Mouse (Mus musculus) midbrain, embryonic 11.5 days (tissue): Measurements from ENCODE around the gene Slc4a11. TPM values are rescaled to one million over a fixed set of nuclear protein-coding genes. Genes with fewer than 3 reads are reported as not detected.

Experiments used
- polyA plus RNA-seq: library from polyadenylated mRNA; unstranded; fragments of >200 nt; fragmentation: Nextera tagmentation; extraction: Ambion mirVana; gene quantifications from 2 replicates; pipeline ENCODE4 v1.2.1, GENCODE M21; 2014

The Slc4a11 gene
- polyA plus RNA-seq, 1 experiment from 2014 or later, result 0.42 TPM

Other genes with a start within 250 kb of the Slc4a11 start
- gene Ptpra, start 247.2 kb downstream of the Slc4a11 start, polyA plus RNA-seq, result 109 and 111 TPM in 2 replicates
- 75.2 and 78.6 TPM in 2 replicates for gene Mrps26, start 133.8 kb downstream of the Slc4a11 start, polyA plus RNA-seq
- not detected in 2 replicates for gene Oxt, start 121.3 kb downstream of the Slc4a11 start, polyA plus RNA-seq
- gene Avp, start 115.0 kb downstream of the Slc4a11 start, polyA plus RNA-seq, result not detected in 2 replicates
- 19.7 and 23.3 TPM in 2 replicates for gene Fastkd5, start 67.5 kb downstream of the Slc4a11 start, polyA plus RNA-seq
- gene Ubox5, start 67.5 kb downstream of the Slc4a11 start, polyA plus RNA-seq, result 16.6 and 18.4 TPM in 2 replicates
- gene Lzts3, start 54.7 kb downstream of the Slc4a11 start, polyA plus RNA-seq, result 1.1 and 1.4 TPM in 2 replicates
- 37.6 and 46.7 TPM in 2 replicates for gene Ddrgk1, start 32.9 kb downstream of the Slc4a11 start, polyA plus RNA-seq
- 144 and 156 TPM in 2 replicates for gene Itpa, start 29.9 kb downstream of the Slc4a11 start, polyA plus RNA-seq
- gene 4930402H24Rik, start 208.9 kb upstream of the Slc4a11 start, polyA plus RNA-seq, result 49.6 and 54.8 TPM in 2 replicates
- 9.2 and 9.9 TPM in 2 replicates for gene Atrn, start 209.0 kb upstream of the Slc4a11 start, polyA plus RNA-seq